Mouse (Mus musculus): ENCODE data around the gene Uxs1. TPM values are rescaled to one million over a fixed set of nuclear protein-coding genes. Genes with fewer than 3 reads are reported as not detected.

Gene Uxs1
- polyA plus RNA-seq, 1 experiment from 2014 or later = 21.6 TPM

GRCm38 (mm10) chr1:43730491-43730924, 97.1 kb downstream of the Uxs1 start, which contains the start of gene 1500015O10Rik:
TSS of gene 1500015O10Rik (plus strand) at chr1:43730602.
- Histone ChIP-seq H3K4me1 (replicated peaks; ENCODE audit: control insufficient read depth, insufficient read depth, low read length) (no peaks in the 10 kb centered on the region), H3K27ac (ENCODE audit: low read depth, low read length) (no peak within 1 kb of the TSS), H3K36me3 (ENCODE audit: control insufficient read depth, insufficient read depth) (no peaks in the 10 kb centered on the region), H3K9ac (ENCODE audit: low read depth, low read length) (no peak within 1 kb of the TSS), H3K4me2 (replicated peaks; ENCODE audit: low read depth) (no peak within 1 kb of the TSS), H3K27me3 (replicated peaks; ENCODE audit: control insufficient read depth, insufficient read depth, low read length) (no peaks in the 10 kb centered on the region), H3K9me3 (ENCODE audit: control insufficient read depth) (no peaks in the 10 kb centered on the region), H3K4me3 (ENCODE audit: low read depth, low read length) (no peak within 1 kb of the TSS)
- WGBS = 64% methylated on average over 16 of the region's 16 CpGs
- ATAC-seq = no peak
- 0 out of 2 replicates have a peak, but pooled peaks have one; percentile 3 for TF ChIP-seq CTCF (IDR thresholded peaks at IDR 0.05; ENCODE audit: low read depth)

GRCm38 (mm10) chr1:43722459-43722858, 105.1 kb downstream of the Uxs1 start:
- no peaks in the 10 kb centered on the region for H3K4me1 ChIP-seq (replicated peaks; ENCODE audit: control insufficient read depth, insufficient read depth, low read length)
- TF ChIP-seq CTCF (IDR thresholded peaks at IDR 0.05; ENCODE audit: low read depth) = no peak
- H3K27me3 ChIP-seq (replicated peaks; ENCODE audit: control insufficient read depth, insufficient read depth, low read length) = no peaks in the 10 kb centered on the region
- no peak overlapping the region for H3K4me3 ChIP-seq (ENCODE audit: low read depth, low read length)
- H3K27ac ChIP-seq (ENCODE audit: low read depth, low read length) = no peak overlapping the region
- 71% methylated on average over 1 of the region's 1 CpGs for WGBS
- H3K9me3 ChIP-seq (ENCODE audit: control insufficient read depth) = no peaks in the 10 kb centered on the region
- H3K36me3 ChIP-seq (ENCODE audit: control insufficient read depth, insufficient read depth) = no peaks in the 10 kb centered on the region
- ATAC-seq = no peak
- no peak overlapping the region for H3K9ac ChIP-seq (ENCODE audit: low read depth, low read length)
- H3K4me2 ChIP-seq (replicated peaks; ENCODE audit: low read depth) = no peak overlapping the region

- no peak overlapping the region for H3K4me3 ChIP-seq (ENCODE audit: low read depth, low read length)
- TF ChIP-seq CTCF (IDR thresholded peaks at IDR 0.05; ENCODE audit: low read depth) = no peak
- no peak for ATAC-seq
- H3K27ac ChIP-seq (ENCODE audit: low read depth, low read length) = no peak overlapping the region
- H3K4me2 ChIP-seq (replicated peaks; ENCODE audit: low read depth) = no peak overlapping the region
- no peaks in the 10 kb centered on the region for H3K27me3 ChIP-seq (replicated peaks; ENCODE audit: control insufficient read depth, insufficient read depth, low read length)
- H3K4me1 ChIP-seq (replicated peaks; ENCODE audit: control insufficient read depth, insufficient read depth, low read length) = no peaks in the 10 kb centered on the region
- no peaks in the 10 kb centered on the region for H3K36me3 ChIP-seq (ENCODE audit: control insufficient read depth, insufficient read depth)
- no peak overlapping the region for H3K9ac ChIP-seq (ENCODE audit: low read depth, low read length)
- H3K9me3 ChIP-seq (ENCODE audit: control insufficient read depth) = no peaks in the 10 kb centered on the region
- WGBS = 51% methylated on average over 2 of the region's 2 CpGs
Measured at GRCm38 (mm10) chr1:43718793-43719192, 108.8 kb downstream of the Uxs1 start.

- no peak for TF ChIP-seq CTCF (IDR thresholded peaks at IDR 0.05; ENCODE audit: low read depth)
- no peak overlapping the region for H3K27ac ChIP-seq (ENCODE audit: low read depth, low read length)
- WGBS = 69% methylated on average over 7 of the region's 7 CpGs
- H3K4me1 ChIP-seq (replicated peaks; ENCODE audit: control insufficient read depth, insufficient read depth, low read length) = no peaks in the 10 kb centered on the region
- no peak overlapping the region for H3K4me2 ChIP-seq (replicated peaks; ENCODE audit: low read depth)
- ATAC-seq = no peak
- H3K27me3 ChIP-seq (replicated peaks; ENCODE audit: control insufficient read depth, insufficient read depth, low read length) = no peaks in the 10 kb centered on the region
- no peaks in the 10 kb centered on the region for H3K9me3 ChIP-seq (ENCODE audit: control insufficient read depth)
- no peak overlapping the region for H3K4me3 ChIP-seq (ENCODE audit: low read depth, low read length)
- H3K36me3 ChIP-seq (ENCODE audit: control insufficient read depth, insufficient read depth) = no peaks in the 10 kb centered on the region
- no peak overlapping the region for H3K9ac ChIP-seq (ENCODE audit: low read depth, low read length)
Measured at GRCm38 (mm10) chr1:43717967-43718366, 109.6 kb downstream of the Uxs1 start.

- 67% methylated on average over 2 of the region's 2 CpGs for WGBS
- no peak for TF ChIP-seq CTCF (IDR thresholded peaks at IDR 0.05; ENCODE audit: low read depth)
- ATAC-seq = no peak
Measured at GRCm38 (mm10) chr1:43714841-43715240, 112.8 kb downstream of the Uxs1 start.

GRCm38 (mm10) chr1:43698577-43699000, 129.0 kb downstream of the Uxs1 start:
- WGBS = 25% methylated on average over 4 of the region's 4 CpGs
- Histone ChIP-seq H3K9me3 (ENCODE audit: control insufficient read depth) (no peaks in the 10 kb centered on the region), H3K27ac (ENCODE audit: low read depth, low read length) (no peak overlapping the region)

More at GRCm38 (mm10) chr1:43714841-43715240, 112.8 kb downstream of the Uxs1 start:
- Histone ChIP-seq H3K36me3 (ENCODE audit: control insufficient read depth, insufficient read depth) (no peaks in the 10 kb centered on the region), H3K27ac (ENCODE audit: low read depth, low read length) (no peak overlapping the region), H3K4me1 (replicated peaks; ENCODE audit: control insufficient read depth, insufficient read depth, low read length) (no peaks in the 10 kb centered on the region), H3K27me3 (replicated peaks; ENCODE audit: control insufficient read depth, insufficient read depth, low read length) (no peaks in the 10 kb centered on the region), H3K4me3 (ENCODE audit: low read depth, low read length) (no peak overlapping the region), H3K9me3 (ENCODE audit: control insufficient read depth) (no peaks in the 10 kb centered on the region), H3K9ac (ENCODE audit: low read depth, low read length) (no peak overlapping the region), H3K4me2 (replicated peaks; ENCODE audit: low read depth) (no peak overlapping the region)

More at GRCm38 (mm10) chr1:43698577-43699000, 129.0 kb downstream of the Uxs1 start:
- Histone ChIP-seq H3K4me2 (replicated peaks; ENCODE audit: low read depth) (no peak overlapping the region), H3K36me3 (ENCODE audit: control insufficient read depth, insufficient read depth) (no peaks in the 10 kb centered on the region), H3K27me3 (replicated peaks; ENCODE audit: control insufficient read depth, insufficient read depth, low read length) (no peaks in the 10 kb centered on the region), H3K9ac (ENCODE audit: low read depth, low read length) (no peak overlapping the region), H3K4me3 (ENCODE audit: low read depth, low read length) (no peak overlapping the region), H3K4me1 (replicated peaks; ENCODE audit: control insufficient read depth, insufficient read depth, low read length) (no peaks in the 10 kb centered on the region)
- ATAC-seq = no peak
- no peak for TF ChIP-seq CTCF (IDR thresholded peaks at IDR 0.05; ENCODE audit: low read depth)

Other genes with a start within 250 kb of the Uxs1 start
- 4.3 and 4.4 TPM in 2 replicates for gene 1500015O10Rik, start 97.2 kb downstream of the Uxs1 start, polyA plus RNA-seq (2015; fragmentation: Nextera tagmentation; extraction: Ambion mirVana)
- gene Tpp2, start 105.8 kb upstream of the Uxs1 start, polyA plus RNA-seq (2015; fragmentation: Nextera tagmentation; extraction: Ambion mirVana) = 18.8 and 20.5 TPM in 2 replicates
- gene Mettl21c, start 192.2 kb upstream of the Uxs1 start, polyA plus RNA-seq (2015; fragmentation: Nextera tagmentation; extraction: Ambion mirVana) = 0.16 and 0.31 TPM in 2 replicates
- 0.03 TPM in 1 of 2 replicates, not detected in the other for gene Gm8251, start 234.1 kb upstream of the Uxs1 start, polyA plus RNA-seq (2015; fragmentation: Nextera tagmentation; extraction: Ambion mirVana)